Mouse (Mus musculus) mature B cell (primary cell): Measurements from ENCODE around the gene Dohh.

Source experiments
- in situ Hi-C: fragments of 300-500 bp; cut with MboI; formaldehyde crosslinking; loops from 2 replicates; pipeline ENCODE4 v1.14.3; 2019

Dohh gene

GRCm38 (mm10) chr10:81383802-81384604, at the start of gene Dohh, which contains the start of gene Gm48551:
Dohh (plus strand) TSS chr10:81384428.
Gm48551 (plus strand) TSS chr10:81384466.
- in situ Hi-C loops: no loop called here

- in situ Hi-C loops: no loop called here
These were observed 48.6 kb upstream of the Dohh start for GRCm38 (mm10) chr10:81335393-81336340.

- in situ Hi-C loops: no loop called here
These were observed 47.7 kb upstream of the Dohh start for GRCm38 (mm10) chr10:81336558-81336957.

GRCm38 (mm10) chr10:81340551-81341332, 43.5 kb upstream of the Dohh start:
- in situ Hi-C loops: loop anchor here (10.0 kb wide), 1 partner anchor 46 kb away; the partner anchor contains the start of genes Pip5k1c and Tjp3

GRCm38 (mm10) chr10:81341333-81341949, 42.8 kb upstream of the Dohh start:
- in situ Hi-C loops: loop anchor here (10.0 kb wide), 1 partner anchor 47 kb away; the partner anchor contains the start of genes Pip5k1c and Tjp3

GRCm38 (mm10) chr10:81342686-81343505, 41.3 kb upstream of the Dohh start, which contains the start of gene Gipc3:
Gipc3 (minus strand) TSS chr10:81343266.
- in situ Hi-C loops: loop anchor here (10.0 kb wide), 1 partner anchor 48 kb away; the partner anchor contains the start of genes Pip5k1c and Tjp3

GRCm38 (mm10) chr10:81344421-81345161, 39.6 kb upstream of the Dohh start:
- in situ Hi-C loops: loop anchor here (10.0 kb wide), 1 partner anchor 50 kb away; the partner anchor contains the start of genes Pip5k1c and Tjp3

- in situ Hi-C loops: loop anchor here (10.0 kb wide), 1 partner anchor 50 kb away; the partner anchor contains the start of genes Pip5k1c and Tjp3
These were observed 39.1 kb upstream of the Dohh start for GRCm38 (mm10) chr10:81345162-81345534.

GRCm38 (mm10) chr10:81346453-81347067, 37.7 kb upstream of the Dohh start:
- in situ Hi-C loops: loop anchor here (10.0 kb wide), 1 partner anchor 52 kb away; the partner anchor contains the start of genes Pip5k1c and Tjp3

- in situ Hi-C loops: loop anchor here (10.0 kb wide), 1 partner anchor 54 kb away; the partner anchor contains the start of genes Pip5k1c and Tjp3
These were observed 35.1 kb upstream of the Dohh start for GRCm38 (mm10) chr10:81349146-81349545.

- in situ Hi-C loops: loop anchor here (10.0 kb wide), 1 partner anchor 55 kb away; the partner anchor contains the start of genes Pip5k1c and Tjp3
These were observed 34.3 kb upstream of the Dohh start for GRCm38 (mm10) chr10:81349961-81350350.

- in situ Hi-C loops: no loop called here
These were observed 33.7 kb upstream of the Dohh start, which contains the start of gene Hmg20b for GRCm38 (mm10) chr10:81350351-81351063. Hmg20b (minus strand) TSS chr10:81350480.

GRCm38 (mm10) chr10:81351678-81352291, 32.4 kb upstream of the Dohh start:
- in situ Hi-C loops: no loop called here

- in situ Hi-C loops: no loop called here
These were observed 29.3 kb upstream of the Dohh start for GRCm38 (mm10) chr10:81354738-81355477.

GRCm38 (mm10) chr10:81355533-81355932, 28.7 kb upstream of the Dohh start:
- in situ Hi-C loops: no loop called here

GRCm38 (mm10) chr10:81356352-81356990, 27.8 kb upstream of the Dohh start:
- in situ Hi-C loops: no loop called here
